Mouse (Mus musculus) right cerebral cortex, postnatal 36 days (tissue): ENCODE measurements around the gene Rfx3.

Experiments
- DNase-seq, 2 experiments: peaks; one replicate each; pipeline ENCODE4 v3.0.0; 2022; ENCODE audit warnings: low spot score in 2 of 2, mixed read lengths in 1 of 2

The Rfx3 gene

GRCm38 (mm10) chr19:27905976-27906375 is 105.0 kb downstream of the Rfx3 start:
- no peak for DNase-seq

GRCm38 (mm10) chr19:27905172-27905571 is 105.8 kb downstream of the Rfx3 start:
- DNase-seq = no peak

GRCm38 (mm10) chr19:27904655-27905054 is 106.3 kb downstream of the Rfx3 start:
- DNase-seq = peak; percentile 26 to 57

- no peak for DNase-seq
These were observed 106.8 kb downstream of the Rfx3 start for GRCm38 (mm10) chr19:27904209-27904608.

- no peak for DNase-seq
These were observed 108.4 kb downstream of the Rfx3 start for GRCm38 (mm10) chr19:27902601-27903000.

- no peak for DNase-seq
These were observed 109.3 kb downstream of the Rfx3 start for GRCm38 (mm10) chr19:27901693-27902092.

GRCm38 (mm10) chr19:27884520-27884919 is 126.4 kb downstream of the Rfx3 start:
- no peak for DNase-seq

- DNase-seq = no peak
These were observed 133.5 kb downstream of the Rfx3 start for GRCm38 (mm10) chr19:27877429-27877828.

- DNase-seq = no peak
These were observed 140.2 kb downstream of the Rfx3 start for GRCm38 (mm10) chr19:27870794-27871193.

GRCm38 (mm10) chr19:27859641-27860040 is 151.3 kb downstream of the Rfx3 start:
- DNase-seq = no peak

GRCm38 (mm10) chr19:27848946-27849345 is 162.0 kb downstream of the Rfx3 start:
- DNase-seq = no peak

- DNase-seq = no peak
These were observed 163.9 kb downstream of the Rfx3 start for GRCm38 (mm10) chr19:27847055-27847454.

- DNase-seq = no peak
These were observed 172.3 kb downstream of the Rfx3 start for GRCm38 (mm10) chr19:27838635-27839034.

GRCm38 (mm10) chr19:27838041-27838440 is 172.9 kb downstream of the Rfx3 start:
- DNase-seq = no peak

GRCm38 (mm10) chr19:27832448-27832847 is 178.5 kb downstream of the Rfx3 start:
- no peak for DNase-seq

- no peak for DNase-seq
These were observed 182.7 kb downstream of the Rfx3 start for GRCm38 (mm10) chr19:27828316-27828715.

GRCm38 (mm10) chr19:27817661-27818060 is 193.3 kb downstream of the Rfx3 start:
- no peak for DNase-seq

GRCm38 (mm10) chr19:27780030-27780429 is 230.9 kb downstream of the Rfx3 start:
- DNase-seq = no peak

- no peak for DNase-seq
These were observed 240.2 kb downstream of the Rfx3 start for GRCm38 (mm10) chr19:27770716-27771265.

- no peak for DNase-seq
These were observed 242.5 kb downstream of the Rfx3 start for GRCm38 (mm10) chr19:27768444-27768843.

- no peak for DNase-seq
These were observed 250.7 kb downstream of the Rfx3 start for GRCm38 (mm10) chr19:27760309-27760708.

GRCm38 (mm10) chr19:27759347-27759746 is 251.6 kb downstream of the Rfx3 start:
- DNase-seq = no peak

- no peak for DNase-seq
These were observed 263.7 kb downstream of the Rfx3 start for GRCm38 (mm10) chr19:27747301-27747700.

- no peak for DNase-seq
These were observed 272.1 kb downstream of the Rfx3 start for GRCm38 (mm10) chr19:27738908-27739307.
